Mouse (Mus musculus) embryonic fibroblast, embryonic 13.5 days (primary cell): ENCODE data around the gene Bbs9. TPM values are rescaled to one million over a fixed set of nuclear protein-coding genes. Genes with fewer than 3 reads are reported as not detected.

Source experiments
- H3K27ac ChIP-seq: 2 replicates; pipeline ENCODE4 v1.5.1; 2012; ENCODE audit warnings: low read length, control low read depth, inconsistent platforms; ENCODE audit not compliant: insufficient read depth
- H3K4me1 ChIP-seq: 2 replicates; pipeline ENCODE4 v1.6.1; 2011; ENCODE audit warnings: low read length; ENCODE audit not compliant: control insufficient read depth, insufficient read depth
- H3K4me3 ChIP-seq: 2 replicates; pipeline ENCODE4 v1.5.1; 2011; ENCODE audit warnings: mild to moderate bottlenecking, control low read depth, low read length; ENCODE audit not compliant: insufficient read depth
- CTCF ChIP-seq: IDR thresholded peaks from 2 replicates; pipeline ENCODE4 v1.5.1; 2011; ENCODE audit warnings: mild to moderate bottlenecking, control low read depth, low read length, moderate library complexity, borderline replicate concordance; ENCODE audit not compliant: insufficient read depth
- POLR2A ChIP-seq: IDR thresholded peaks from 2 replicates; pipeline ENCODE4 v1.6.1; 2011; ENCODE audit warnings: low read depth, mild to moderate bottlenecking, control low read depth, low read length, moderate library complexity
- polyA plus RNA-seq: library from polyadenylated mRNA; stranded (reverse); fragments of >200 nt; gene quantifications from 2 replicates; pipeline ENCODE4 v1.2.4, GENCODE M21; 2011; ENCODE audit warnings: low read depth; ENCODE audit not compliant: missing spikeins, insufficient read length

Bbs9 gene
- polyA plus RNA-seq, 1 experiment = 8.8 TPM

- Histone ChIP-seq H3K27ac (no peak overlapping the region), H3K4me3 (no peak overlapping the region), H3K4me1 (no peaks in the 10 kb centered on the region)
- TF ChIP-seq CTCF (no peak), POLR2A (no peak)
Observed at GRCm38 (mm10) chr9:22650781-22651180, 175.3 kb downstream of the Bbs9 start.

GRCm38 (mm10) chr9:22651619-22652018 is 176.1 kb downstream of the Bbs9 start:
- Histone ChIP-seq H3K4me1 (no peaks in the 10 kb centered on the region), H3K27ac (no peak overlapping the region), H3K4me3 (no peak overlapping the region)
- TF ChIP-seq CTCF = no peak
- no peak for TF ChIP-seq POLR2A

- Histone ChIP-seq H3K27ac (no peak overlapping the region), H3K4me3 (no peak overlapping the region), H3K4me1 (no peaks in the 10 kb centered on the region)
- TF ChIP-seq POLR2A = no peak
- no peak for TF ChIP-seq CTCF
Observed at GRCm38 (mm10) chr9:22654726-22655393, 179.3 kb downstream of the Bbs9 start.

GRCm38 (mm10) chr9:22657216-22657615 is 181.7 kb downstream of the Bbs9 start:
- H3K4me1 ChIP-seq = no peaks in the 10 kb centered on the region
- TF ChIP-seq POLR2A (no peak), CTCF (no peak)
- no peak overlapping the region for H3K4me3 ChIP-seq
- no peak overlapping the region for H3K27ac ChIP-seq

GRCm38 (mm10) chr9:22665155-22665554 is 189.6 kb downstream of the Bbs9 start:
- TF ChIP-seq POLR2A (no peak), CTCF (no peak)

GRCm38 (mm10) chr9:22672937-22673336 is 197.4 kb downstream of the Bbs9 start:
- TF ChIP-seq POLR2A (no peak), CTCF (no peak)
- H3K4me3 ChIP-seq = no peak overlapping the region
- H3K4me1 ChIP-seq = no peaks in the 10 kb centered on the region
- H3K27ac ChIP-seq = no peak overlapping the region

More at GRCm38 (mm10) chr9:22665155-22665554, 189.6 kb downstream of the Bbs9 start:
- Histone ChIP-seq H3K27ac (no peak overlapping the region), H3K4me3 (no peak overlapping the region), H3K4me1 (no peaks in the 10 kb centered on the region)

GRCm38 (mm10) chr9:22677132-22677829 is 201.8 kb downstream of the Bbs9 start:
- Histone ChIP-seq H3K4me1 (peaks cover 7% of the 10 kb centered on the region; the same call in 1 of the 2 replicates), H3K27ac (no peak overlapping the region), H3K4me3 (no peak overlapping the region)
- TF ChIP-seq POLR2A = no peak
- no peak for TF ChIP-seq CTCF

GRCm38 (mm10) chr9:22677997-22678396 is 202.5 kb downstream of the Bbs9 start:
- peaks cover 7% of the 10 kb centered on the region; the same call in 1 of the 2 replicates for H3K4me1 ChIP-seq
- TF ChIP-seq POLR2A = no peak
- no peak for TF ChIP-seq CTCF
- no peak overlapping the region for H3K4me3 ChIP-seq
- no peak overlapping the region for H3K27ac ChIP-seq

GRCm38 (mm10) chr9:22678496-22678895 is 203.0 kb downstream of the Bbs9 start:
- H3K4me3 ChIP-seq = no peak overlapping the region
- peaks cover 7% of the 10 kb centered on the region; the same call in 1 of the 2 replicates for H3K4me1 ChIP-seq
- H3K27ac ChIP-seq = no peak overlapping the region
- TF ChIP-seq POLR2A (no peak), CTCF (no peak)

- TF ChIP-seq POLR2A = no peak
- no peak for TF ChIP-seq CTCF
- Histone ChIP-seq H3K4me3 (no peak overlapping the region), H3K4me1 (peaks cover 11% of the 10 kb centered on the region; the same call in 1 of the 2 replicates), H3K27ac (no peak overlapping the region)
Observed at GRCm38 (mm10) chr9:22679485-22679884, 204.0 kb downstream of the Bbs9 start.

- Histone ChIP-seq H3K4me1 (peaks cover 11% of the 10 kb centered on the region; the same call in 1 of the 2 replicates), H3K27ac (no peak overlapping the region), H3K4me3 (no peak overlapping the region)
- TF ChIP-seq CTCF (no peak), POLR2A (no peak)
Observed at GRCm38 (mm10) chr9:22680031-22680430, 204.5 kb downstream of the Bbs9 start.
